Mouse (Mus musculus): ENCODE data around the gene Tacc2. TPM values are rescaled to one million over a fixed set of nuclear protein-coding genes. Genes with fewer than 3 reads are reported as not detected.

Gene Tacc2
- polyA plus RNA-seq, 1 experiment from 2014 or later: 45.2 TPM

DNA sequence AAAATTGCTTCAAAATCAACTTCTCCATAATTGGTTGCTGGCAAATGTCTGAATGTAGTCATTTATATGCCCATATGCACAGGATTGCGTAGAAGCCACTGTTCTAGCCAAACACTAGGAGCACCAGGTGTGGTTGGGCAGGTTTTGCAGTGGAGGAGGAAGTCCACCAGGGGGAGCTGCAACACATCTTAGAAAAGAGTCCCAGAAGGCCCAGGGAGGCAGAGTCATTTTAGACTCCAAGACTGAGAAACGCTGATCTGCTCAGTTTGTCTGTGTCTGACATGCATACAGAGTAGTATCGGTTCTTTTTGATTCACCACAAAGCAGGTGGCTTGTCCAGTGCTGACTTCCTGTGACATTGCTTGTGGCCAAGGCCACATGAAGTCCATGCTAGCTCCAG lies 193.5 kb downstream of the Tacc2 start:
- ATAC-seq: no peak
- Histone ChIP-seq H3K4me3 (no peak overlapping the region), H3K9ac (no peak overlapping the region), H3K27ac (no peak overlapping the region), H3K4me2 (no peak overlapping the region), H3K4me1 (no peaks in the 10 kb centered on the region), H3K9me3 (replicated peaks) (no peaks in the 10 kb centered on the region), H3K36me3 (ENCODE audit: poor library complexity, severe bottlenecking) (peaks cover 14% of the 10 kb centered on the region), H3K27me3 (no peaks in the 10 kb centered on the region)
- WGBS: 41% methylated on average over 3 of the region's 3 CpGs

DNA sequence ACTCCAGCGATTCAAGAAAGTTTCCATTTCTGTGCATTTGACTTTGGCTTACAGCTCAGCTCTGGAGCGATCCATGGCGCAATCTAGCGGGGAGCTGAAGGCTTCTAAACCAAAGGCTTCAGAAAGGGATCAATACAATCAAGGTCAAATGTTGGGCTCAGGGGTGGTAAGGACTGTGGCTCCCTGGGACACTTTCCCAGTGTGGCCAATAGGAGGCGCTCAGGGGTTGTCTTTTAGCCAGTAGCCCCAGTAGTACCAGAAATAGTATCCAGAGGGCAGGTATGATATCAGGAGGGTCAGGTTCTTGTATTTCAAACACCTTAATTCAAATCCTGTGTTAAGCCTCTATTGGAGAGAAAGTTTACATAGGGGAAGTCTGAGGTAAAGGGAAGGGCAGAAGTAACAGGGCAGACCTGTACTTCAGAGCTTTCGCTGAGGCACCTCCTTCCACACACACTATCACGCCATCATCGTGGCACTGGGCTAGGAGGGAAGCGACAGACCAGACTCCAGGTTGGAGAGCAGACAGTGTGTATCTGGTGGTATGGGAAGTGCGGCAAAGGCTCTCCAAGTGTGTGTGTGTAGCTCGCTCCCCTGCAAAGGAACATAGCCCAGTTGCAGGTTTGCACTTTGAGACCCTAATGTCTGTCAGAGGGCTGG lies 196.1 kb downstream of the Tacc2 start:
- ATAC-seq: no peak
- Histone ChIP-seq H3K4me3 (no peak overlapping the region), H3K36me3 (ENCODE audit: poor library complexity, severe bottlenecking) (no peaks in the 10 kb centered on the region), H3K27me3 (no peaks in the 10 kb centered on the region), H3K27ac (no peak overlapping the region), H3K9me3 (replicated peaks) (no peaks in the 10 kb centered on the region), H3K4me2 (no peak overlapping the region), H3K4me1 (no peaks in the 10 kb centered on the region), H3K9ac (no peak overlapping the region)
- WGBS: 67% methylated on average over 11 of the region's 11 CpGs

DNA sequence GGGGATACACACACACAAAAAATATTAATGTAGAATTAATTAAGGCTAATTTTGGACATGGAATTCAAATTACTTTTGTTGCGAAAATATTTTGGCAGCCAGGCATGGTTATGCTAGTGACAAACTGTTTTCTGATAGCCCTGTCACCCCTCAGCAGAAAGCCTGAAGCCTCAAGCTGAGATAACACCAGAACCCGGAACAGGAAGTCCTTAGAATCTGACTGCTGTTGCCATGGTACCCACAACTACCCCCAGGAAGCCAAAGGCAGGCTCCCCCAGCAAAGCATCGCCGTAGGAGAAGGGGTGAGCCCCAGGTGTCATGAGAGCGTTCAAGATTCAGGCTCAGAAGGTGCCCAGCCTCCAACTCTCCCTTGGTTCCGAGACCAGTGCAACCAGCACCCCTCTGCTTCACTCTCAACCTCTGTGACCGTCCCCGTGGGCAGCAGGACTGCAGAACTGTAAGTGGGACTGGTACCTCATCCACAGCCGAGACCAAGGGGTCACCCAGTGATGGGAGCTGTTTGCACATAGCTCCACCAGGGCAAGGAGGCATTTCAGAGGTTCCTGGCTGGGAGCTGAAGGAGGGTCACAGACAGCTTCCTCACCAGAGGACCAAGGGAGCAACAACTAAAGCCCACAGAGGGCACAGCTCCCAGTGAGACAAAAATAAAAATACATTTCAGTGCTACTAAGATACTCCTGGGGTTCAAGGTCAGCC lies 196.8 kb downstream of the Tacc2 start, which contains the start of gene Btbd16:
Gene Btbd16 (plus strand): TSS at position 156 of the 717 bp plus-strand sequence.
- no peaks in the 10 kb centered on the region for H3K4me1 ChIP-seq

DNA sequence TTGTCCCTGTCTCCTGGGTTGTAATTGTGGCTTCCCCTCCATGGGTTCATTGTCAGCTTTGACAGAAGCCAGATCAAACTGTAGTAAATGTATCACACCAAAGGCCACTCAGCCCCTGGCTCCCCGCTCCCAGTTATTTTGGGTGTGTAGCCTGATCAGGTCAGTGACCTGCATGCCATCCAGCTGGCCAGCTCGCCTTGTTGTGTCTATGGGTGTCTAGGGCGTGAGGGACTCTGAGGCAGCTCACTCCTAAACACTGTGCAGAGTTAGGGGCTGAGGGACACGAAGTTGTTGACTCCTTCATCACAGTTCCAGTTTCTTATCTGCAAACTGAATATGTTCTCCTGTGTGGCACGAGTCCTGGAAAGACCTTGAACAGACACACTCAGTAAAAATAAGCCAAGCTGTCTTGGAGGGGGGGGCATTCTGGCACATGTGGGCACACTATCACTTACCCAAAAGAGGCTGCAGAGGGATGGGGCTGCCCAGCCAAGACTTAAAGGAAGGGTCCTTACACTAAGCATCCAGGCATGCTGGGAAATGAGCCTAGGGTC lies 203.7 kb downstream of the Tacc2 start:
- Histone ChIP-seq H3K4me2 (no peak overlapping the region), H3K36me3 (ENCODE audit: poor library complexity, severe bottlenecking) (no peaks in the 10 kb centered on the region), H3K27ac (no peak overlapping the region), H3K9ac (no peak overlapping the region), H3K9me3 (replicated peaks) (no peaks in the 10 kb centered on the region), H3K27me3 (no peaks in the 10 kb centered on the region), H3K4me3 (no peak overlapping the region), H3K4me1 (no peaks in the 10 kb centered on the region)
- ATAC-seq: no peak
- WGBS: 74% methylated on average over 5 of the region's 5 CpGs

More for the DNA sequence above, 196.8 kb downstream of the Tacc2 start, which contains the start of gene Btbd16:
- ATAC-seq: no peak
- no peak within 1 kb of the TSS for H3K4me2 ChIP-seq
- no peaks in the 10 kb centered on the region for H3K9me3 ChIP-seq (replicated peaks)
- H3K9ac ChIP-seq: no peak within 1 kb of the TSS
- no peak within 1 kb of the TSS for H3K4me3 ChIP-seq
- no peaks in the 10 kb centered on the region for H3K36me3 ChIP-seq (ENCODE audit: poor library complexity, severe bottlenecking)
- WGBS: 60% methylated on average over 9 of the region's 9 CpGs
- H3K27ac ChIP-seq: no peak within 1 kb of the TSS
- no peaks in the 10 kb centered on the region for H3K27me3 ChIP-seq

DNA sequence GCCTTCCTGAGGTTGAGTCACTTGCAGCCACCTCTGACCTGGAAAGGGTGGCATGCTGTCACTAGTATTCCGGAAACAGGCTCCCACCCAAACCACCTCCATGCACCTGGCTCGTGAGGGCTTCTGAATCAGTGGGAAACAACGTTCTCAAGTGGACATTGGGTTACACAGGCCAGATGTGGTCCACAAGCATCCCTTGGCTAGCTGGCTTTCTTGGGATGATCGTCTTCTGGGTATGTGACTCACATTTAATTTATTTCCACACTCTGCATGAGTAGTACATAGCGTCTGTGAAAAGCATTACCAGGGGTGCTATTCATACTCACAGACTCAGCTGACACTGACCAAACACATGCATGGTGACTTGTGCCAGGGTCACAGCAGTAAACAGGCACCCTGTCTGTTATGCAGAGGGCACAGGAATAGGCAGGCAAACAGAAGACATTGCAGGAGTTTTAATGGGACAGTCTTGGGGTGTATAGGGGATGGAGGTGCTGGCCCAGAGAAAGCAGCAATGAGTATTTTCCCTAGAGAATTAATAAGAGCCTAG lies 205.3 kb downstream of the Tacc2 start:
- no peak overlapping the region for H3K27ac ChIP-seq
- no peak overlapping the region for H3K9ac ChIP-seq
- no peak overlapping the region for H3K4me2 ChIP-seq
- H3K27me3 ChIP-seq: no peaks in the 10 kb centered on the region
- ATAC-seq: no peak
- H3K9me3 ChIP-seq (replicated peaks): no peaks in the 10 kb centered on the region
- H3K4me1 ChIP-seq: no peaks in the 10 kb centered on the region
- H3K4me3 ChIP-seq: no peak overlapping the region
- no peaks in the 10 kb centered on the region for H3K36me3 ChIP-seq (ENCODE audit: poor library complexity, severe bottlenecking)
- WGBS: 88% methylated on average over 5 of the region's 5 CpGs

DNA sequence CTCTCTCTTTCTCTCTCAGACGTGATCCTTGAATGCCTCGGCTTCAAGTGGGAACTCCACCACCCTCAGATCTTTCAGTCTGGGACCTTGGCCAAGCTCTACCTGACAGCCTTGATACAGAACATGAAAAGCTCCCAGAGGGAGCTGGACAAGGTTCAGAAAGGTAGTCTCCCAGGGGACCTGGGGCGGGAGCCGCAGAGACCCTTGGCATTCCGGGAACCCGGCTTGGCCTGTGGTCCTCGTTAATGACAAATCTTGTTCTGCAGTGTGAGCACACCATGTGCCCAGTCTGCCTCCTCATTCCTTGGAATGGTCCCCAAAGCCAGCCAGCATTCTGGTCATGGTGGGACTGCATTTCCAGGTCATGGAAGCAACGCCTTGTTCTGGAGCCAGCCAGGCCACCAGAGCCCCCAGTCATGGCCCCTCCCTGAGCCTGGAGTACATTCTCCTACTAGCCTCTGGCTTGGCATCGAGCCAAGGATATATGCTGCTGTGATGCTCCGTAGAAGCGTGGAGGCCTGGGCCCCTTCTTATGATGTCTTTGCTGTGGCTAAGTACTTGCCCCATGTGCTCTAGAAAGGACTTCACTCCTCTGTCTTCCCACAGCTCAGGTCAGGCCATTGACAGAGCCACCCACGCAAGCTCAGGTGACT lies 208.8 kb downstream of the Tacc2 start:
- no peak overlapping the region for H3K4me3 ChIP-seq
- H3K4me2 ChIP-seq: no peak overlapping the region
- H3K27ac ChIP-seq: no peak overlapping the region
- H3K27me3 ChIP-seq: no peaks in the 10 kb centered on the region
- no peak for ATAC-seq
- H3K36me3 ChIP-seq (ENCODE audit: poor library complexity, severe bottlenecking): no peaks in the 10 kb centered on the region
- H3K9me3 ChIP-seq (replicated peaks): no peaks in the 10 kb centered on the region
- no peaks in the 10 kb centered on the region for H3K4me1 ChIP-seq
- no peak overlapping the region for H3K9ac ChIP-seq
- 77% methylated on average over 12 of the region's 12 CpGs for WGBS

DNA sequence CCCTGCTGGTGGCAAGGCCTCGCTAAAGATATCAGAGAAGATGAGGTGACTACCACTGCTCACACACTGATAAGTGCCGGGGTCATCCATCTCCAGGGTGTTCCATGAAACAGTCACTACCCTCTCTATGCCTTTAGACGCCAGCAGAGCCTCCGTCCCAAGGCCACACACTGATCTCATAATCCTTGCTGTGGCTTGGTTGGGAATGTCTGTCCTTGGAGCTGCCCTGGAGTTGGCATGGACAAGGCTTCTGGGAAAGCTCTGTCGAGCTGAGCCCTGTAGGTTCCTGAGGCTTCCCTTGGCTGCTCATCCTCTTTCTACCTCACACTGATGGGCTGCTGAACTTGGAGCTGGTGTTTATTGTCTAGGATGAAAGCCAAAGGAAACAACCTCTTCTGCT lies 209.5 kb downstream of the Tacc2 start:
- ATAC-seq: no peak
- Histone ChIP-seq H3K4me2 (no peak overlapping the region), H3K27me3 (no peaks in the 10 kb centered on the region), H3K36me3 (ENCODE audit: poor library complexity, severe bottlenecking) (no peaks in the 10 kb centered on the region), H3K9ac (no peak overlapping the region), H3K9me3 (replicated peaks) (no peaks in the 10 kb centered on the region), H3K27ac (no peak overlapping the region), H3K4me3 (no peak overlapping the region), H3K4me1 (no peaks in the 10 kb centered on the region)
- WGBS: 88% methylated on average over 5 of the region's 5 CpGs

DNA sequence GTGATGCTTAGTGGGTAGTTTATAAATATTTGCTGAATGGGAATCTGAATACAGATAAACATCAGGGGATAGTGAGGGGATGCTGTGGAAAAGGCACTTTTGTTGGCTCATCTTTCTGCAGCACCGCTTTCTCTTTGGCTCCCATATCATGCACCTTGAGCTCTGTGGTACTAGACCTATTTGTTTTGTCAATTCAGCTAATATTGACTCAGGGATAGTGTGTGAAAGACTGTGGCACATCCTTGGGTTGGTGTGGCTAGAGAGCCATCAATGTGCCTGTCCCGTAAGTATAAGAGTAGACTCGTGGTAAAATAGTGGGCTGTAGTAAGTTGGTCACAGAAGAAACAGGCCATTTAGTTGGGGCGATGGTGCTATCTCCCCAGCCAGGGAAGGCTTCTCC lies 210.3 kb downstream of the Tacc2 start:
- H3K4me3 ChIP-seq: no peak overlapping the region
- H3K27me3 ChIP-seq: no peaks in the 10 kb centered on the region
- no peak overlapping the region for H3K27ac ChIP-seq
- H3K4me1 ChIP-seq: no peaks in the 10 kb centered on the region
- no peak overlapping the region for H3K9ac ChIP-seq
- H3K4me2 ChIP-seq: no peak overlapping the region
- ATAC-seq: no peak
- no peaks in the 10 kb centered on the region for H3K36me3 ChIP-seq (ENCODE audit: poor library complexity, severe bottlenecking)
- 92% methylated on average over 4 of the region's 4 CpGs for WGBS
- H3K9me3 ChIP-seq (replicated peaks): no peaks in the 10 kb centered on the region

DNA sequence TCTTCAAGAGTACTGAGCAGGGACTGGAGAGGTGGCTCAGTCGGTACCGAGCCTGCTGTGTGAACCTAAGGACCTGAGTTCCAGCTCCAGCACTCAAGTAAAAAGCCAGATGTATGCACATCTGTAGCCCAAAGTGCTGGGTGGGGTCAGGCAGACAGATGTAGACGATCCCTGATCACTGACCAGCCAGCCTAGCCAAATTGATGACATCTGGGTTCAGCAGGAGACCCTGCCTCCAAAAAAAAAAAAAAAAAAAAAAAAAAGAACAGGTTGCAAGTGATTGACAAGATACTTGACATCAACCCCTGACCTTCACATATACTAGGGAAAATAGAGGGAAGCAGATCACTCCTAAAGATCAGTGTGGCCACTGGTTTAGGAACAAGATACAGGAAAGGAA lies 211.7 kb downstream of the Tacc2 start:
- ATAC-seq: no peak
- Histone ChIP-seq H3K36me3 (ENCODE audit: poor library complexity, severe bottlenecking) (no peaks in the 10 kb centered on the region), H3K27me3 (no peaks in the 10 kb centered on the region), H3K27ac (no peak overlapping the region), H3K4me2 (no peak overlapping the region), H3K4me3 (no peak overlapping the region), H3K9me3 (replicated peaks) (no peaks in the 10 kb centered on the region), H3K4me1 (no peaks in the 10 kb centered on the region), H3K9ac (no peak overlapping the region)
- 93% methylated on average over 3 of the region's 3 CpGs for WGBS

DNA sequence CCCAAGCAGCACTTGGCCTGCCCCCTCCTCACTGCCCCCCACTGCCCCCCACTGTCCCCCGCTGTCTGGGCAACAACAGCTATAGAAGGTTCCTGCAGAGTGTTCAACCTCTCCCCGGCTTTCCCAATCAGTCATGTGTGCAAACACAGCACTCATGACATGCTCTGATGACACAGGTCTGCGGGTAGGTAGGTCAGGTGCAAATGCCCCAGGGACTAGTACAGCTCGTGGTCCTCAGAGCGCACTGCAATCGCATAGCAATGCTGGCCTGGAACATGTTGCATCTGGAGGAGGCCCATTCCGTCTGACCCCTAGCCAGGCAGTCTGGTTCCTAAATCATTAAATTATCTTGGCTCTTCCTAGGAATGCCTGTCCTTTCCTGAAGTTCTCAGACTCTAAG lies 212.2 kb downstream of the Tacc2 start:
- ATAC-seq: no peak
- H3K27ac ChIP-seq: no peak overlapping the region
- H3K4me2 ChIP-seq: no peak overlapping the region
- H3K9ac ChIP-seq: no peak overlapping the region
- H3K36me3 ChIP-seq (ENCODE audit: poor library complexity, severe bottlenecking): no peaks in the 10 kb centered on the region
- H3K27me3 ChIP-seq: no peaks in the 10 kb centered on the region
- H3K4me1 ChIP-seq: no peaks in the 10 kb centered on the region
- H3K9me3 ChIP-seq (replicated peaks): no peaks in the 10 kb centered on the region
- 87% methylated on average over 7 of the region's 7 CpGs for WGBS
- no peak overlapping the region for H3K4me3 ChIP-seq

DNA sequence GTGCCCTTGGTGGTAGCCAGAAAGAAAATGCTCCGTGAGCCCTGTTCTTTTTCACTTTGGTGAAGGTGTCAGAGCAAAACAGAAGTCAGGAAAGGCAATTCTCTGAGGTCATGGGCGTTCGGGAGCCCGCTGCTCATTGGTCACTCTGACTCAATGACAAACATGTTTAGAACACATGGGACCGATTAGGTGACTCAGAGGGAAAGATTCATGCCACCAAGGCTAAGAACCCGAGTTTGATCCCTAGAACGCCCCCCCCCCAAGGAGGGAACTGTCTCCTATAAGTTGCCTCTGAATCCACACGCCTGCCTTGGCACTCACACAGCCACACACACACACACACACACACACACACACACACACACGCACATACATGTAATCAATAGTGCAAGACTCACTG lies 216.4 kb downstream of the Tacc2 start:
- ATAC-seq: no peak
- H3K27me3 ChIP-seq: no peaks in the 10 kb centered on the region
- no peaks in the 10 kb centered on the region for H3K36me3 ChIP-seq (ENCODE audit: poor library complexity, severe bottlenecking)
- H3K4me3 ChIP-seq: no peak overlapping the region
- H3K4me1 ChIP-seq: no peaks in the 10 kb centered on the region
- H3K9ac ChIP-seq: no peak overlapping the region
- H3K4me2 ChIP-seq: no peak overlapping the region
- no peaks in the 10 kb centered on the region for H3K9me3 ChIP-seq (replicated peaks)
- 82% methylated on average over 9 of the region's 9 CpGs for WGBS
- H3K27ac ChIP-seq: no peak overlapping the region

DNA sequence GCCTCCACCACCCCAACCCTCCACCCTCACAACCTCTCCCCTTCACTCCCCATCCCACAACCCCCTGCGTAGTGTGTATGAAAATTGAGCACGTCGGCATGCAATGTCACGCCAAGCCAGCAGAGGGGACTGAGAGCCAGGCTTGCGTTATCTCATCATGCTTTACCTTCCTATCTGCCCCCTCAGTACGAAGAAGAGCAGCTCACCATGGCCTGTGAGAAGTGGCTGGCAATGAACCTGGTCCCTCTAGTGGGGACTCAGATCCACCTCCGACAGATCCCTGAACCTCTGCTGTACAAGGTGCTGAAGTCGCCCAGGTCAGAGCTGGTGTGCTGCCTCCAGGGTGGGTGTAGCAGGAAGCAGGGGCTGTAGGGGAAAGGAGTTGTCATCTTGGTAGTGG lies 219.5 kb downstream of the Tacc2 start:
- Histone ChIP-seq H3K4me1 (no peaks in the 10 kb centered on the region), H3K9ac (no peak overlapping the region), H3K27me3 (no peaks in the 10 kb centered on the region), H3K27ac (no peak overlapping the region), H3K9me3 (replicated peaks) (no peaks in the 10 kb centered on the region), H3K4me3 (no peak overlapping the region), H3K4me2 (no peak overlapping the region), H3K36me3 (ENCODE audit: poor library complexity, severe bottlenecking) (no peaks in the 10 kb centered on the region)
- WGBS: 76% methylated on average over 8 of the region's 8 CpGs
- no peak for ATAC-seq

Data from forebrain, embryonic 13.5 days (tissue).